ENCODE assay signal across 8 mouse cellular contexts in the genomic region with DNA sequence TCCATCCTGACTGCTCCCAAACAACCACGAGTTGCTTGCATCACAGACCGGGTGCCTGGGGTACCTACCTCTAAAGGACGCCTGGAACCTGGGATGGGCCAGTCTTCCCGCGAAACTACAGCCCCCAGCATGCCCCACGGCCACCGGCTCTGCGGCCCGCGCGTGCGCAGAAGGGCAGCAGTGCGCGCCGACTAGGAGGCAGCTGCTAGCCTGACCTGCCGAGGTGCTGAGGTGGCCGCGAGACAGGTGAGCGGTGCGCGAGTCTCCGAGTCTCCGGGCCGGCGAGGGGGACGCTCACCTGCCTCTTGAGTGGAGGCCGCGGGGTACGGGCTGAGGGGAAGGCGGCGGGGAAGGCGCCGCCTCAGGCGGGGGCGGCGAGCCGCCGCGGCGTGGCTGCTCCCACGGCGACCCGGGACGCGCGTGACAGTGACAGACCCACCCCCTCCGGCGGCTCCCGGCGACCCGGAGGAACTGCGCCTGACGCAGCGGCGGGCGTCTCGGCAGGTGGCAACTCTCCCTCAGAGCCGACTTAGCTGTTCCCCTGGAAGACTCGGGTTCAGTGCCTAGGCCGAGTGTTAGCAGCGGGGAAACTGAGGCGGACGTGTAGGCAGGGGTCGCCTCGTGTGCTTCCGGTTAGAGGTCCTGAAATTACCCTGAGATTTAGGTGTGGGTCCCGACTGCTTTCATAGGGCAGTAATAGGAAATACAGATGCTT. TPM values are rescaled to one million over a fixed set of nuclear protein-coding genes. Genes with fewer than 3 reads are reported as not detected.
DNase-seq lines count a peak whose midpoint lies in the region; ATAC-seq and TF ChIP-seq lines count a peak whose summit lies in the region.

A gene (plus strand): TSS at position 146 of the 715 bp plus-strand sequence.

- peak within 1 kb of the TSS; percentile 77 for H3K4me2 ChIP-seq in embryonic facial prominence, embryonic 15.5 days (replicated peaks)
- H3K4me2 ChIP-seq in kidney, embryonic 14.5 days (replicated peaks; ENCODE audit: low read depth, low read length): peak within 1 kb of the TSS; percentile 92
- peak within 1 kb of the TSS; percentile 76 for H3K4me2 ChIP-seq in limb, embryonic 15.5 days

- no peaks in the 10 kb centered on the region for H3K36me3 ChIP-seq in embryonic facial prominence, embryonic 15.5 days
- no peaks in the 10 kb centered on the region for H3K36me3 ChIP-seq in kidney, embryonic 14.5 days (ENCODE audit: control insufficient read depth, insufficient read depth, low read length)
- H3K36me3 ChIP-seq in limb, embryonic 15.5 days: no peaks in the 10 kb centered on the region

- no peaks in the 10 kb centered on the region for H3K27me3 ChIP-seq in embryonic facial prominence, embryonic 15.5 days
- H3K27me3 ChIP-seq in kidney, embryonic 14.5 days (ENCODE audit: control insufficient read depth, insufficient read depth, low read length): no peaks in the 10 kb centered on the region
- H3K27me3 ChIP-seq in limb, embryonic 15.5 days: no peaks in the 10 kb centered on the region

- H3K4me3 ChIP-seq in bone marrow, adult 2 months (replicated peaks; ENCODE audit: control insufficient read depth, low read depth, low read length): peak within 1 kb of the TSS; percentile 96
- H3K4me3 ChIP-seq in embryonic facial prominence, embryonic 15.5 days (replicated peaks): peak within 1 kb of the TSS; percentile 90
- peak within 1 kb of the TSS; percentile 87 for H3K4me3 ChIP-seq in kidney, embryonic 14.5 days (ENCODE audit: low read length)
- peak within 1 kb of the TSS; percentile 89 for H3K4me3 ChIP-seq in limb, embryonic 15.5 days

- TF ChIP-seq CTCF in bone marrow, adult 2 months (IDR thresholded peaks at IDR 0.05; ENCODE audit: control insufficient read depth, insufficient read depth, low read length): no peak

- peak; percentile 44; the same call in 1 of the 2 replicates for TF ChIP-seq POLR2A in bone marrow, adult 2 months (IDR thresholded peaks at IDR 0.05; ENCODE audit: borderline replicate concordance, control insufficient read depth, low read depth, low read length)

- WGBS in bone marrow, adult 2 months: under 1% methylated on average over 67 of the region's 67 CpGs
- under 1% methylated on average over 67 of the region's 67 CpGs for WGBS in embryonic facial prominence, embryonic 15.5 days
- under 1% methylated on average over 63 of the region's 67 CpGs for WGBS in kidney, embryonic 14.5 days
- under 1% methylated on average over 67 of the region's 67 CpGs for WGBS in limb, embryonic 15.5 days

- H3K9me3 ChIP-seq in embryonic facial prominence, embryonic 15.5 days (replicated peaks): no peaks in the 10 kb centered on the region
- H3K9me3 ChIP-seq in kidney, embryonic 14.5 days (ENCODE audit: control insufficient read depth, low read length): no peaks in the 10 kb centered on the region
- no peaks in the 10 kb centered on the region for H3K9me3 ChIP-seq in limb, embryonic 15.5 days

- ATAC-seq in embryonic facial prominence, embryonic 15.5 days (ENCODE audit: insufficient number of reproducible peaks, low FRiP score, low TSS enrichment, low read depth): peak; percentile 92
- ATAC-seq in kidney, embryonic 14.5 days (ENCODE audit: low FRiP score, low TSS enrichment): peak; percentile 90
- ATAC-seq in limb, embryonic 15.5 days (ENCODE audit: insufficient number of reproducible peaks, low FRiP score, low TSS enrichment, low read depth): peak; percentile 84

- peak; percentile 72 for DNase-seq in 3T3-L1 (ENCODE audit: low read depth, low spot score)
- DNase-seq in heart, adult 9 months (ENCODE audit: low spot score in 2 of 2): peak; percentile 77 to 80
- DNase-seq in monocyte, adult 2 months (ENCODE audit: low read depth in 1 of 2, low spot score in 2 of 2): peak; percentile 18 to 54
- peak; percentile 84 to 85 for DNase-seq in spleen, postnatal 36 days (ENCODE audit: low spot score in 2 of 2)

- H3K4me1 ChIP-seq in bone marrow, adult 2 months (ENCODE audit: control insufficient read depth, insufficient read depth, low read length): no peaks in the 10 kb centered on the region; the same call in 1 of the 2 replicates
- no peaks in the 10 kb centered on the region for H3K4me1 ChIP-seq in embryonic facial prominence, embryonic 15.5 days
- no peaks in the 10 kb centered on the region for H3K4me1 ChIP-seq in kidney, embryonic 14.5 days (ENCODE audit: control insufficient read depth, insufficient read depth, low read length)
- H3K4me1 ChIP-seq in limb, embryonic 15.5 days: peaks cover 11% of the 10 kb centered on the region; the same call in 1 of the 2 replicates

- peak within 1 kb of the TSS; percentile 51; the same call in 1 of the 2 replicates for H3K27ac ChIP-seq in bone marrow, adult 2 months (ENCODE audit: control insufficient read depth, insufficient read depth, low read depth, low read length, poor library complexity)
- 0 out of 2 replicates have a peak within 1 kb of the TSS, but pooled peaks have one; percentile 11 for H3K27ac ChIP-seq in embryonic facial prominence, embryonic 15.5 days (replicated peaks)
- H3K27ac ChIP-seq in kidney, embryonic 14.5 days (ENCODE audit: low read depth, low read length): no peak within 1 kb of the TSS
- H3K27ac ChIP-seq in limb, embryonic 15.5 days: no peak within 1 kb of the TSS

- peak within 1 kb of the TSS; percentile 62 for H3K9ac ChIP-seq in embryonic facial prominence, embryonic 15.5 days
- peak within 1 kb of the TSS; percentile 73 for H3K9ac ChIP-seq in kidney, embryonic 14.5 days (ENCODE audit: low read depth, low read length)
- peak within 1 kb of the TSS; percentile 71 for H3K9ac ChIP-seq in limb, embryonic 15.5 days

RNA-seq across cellular contexts. Expression of the gene that starts here (rescaled TPM):
- polyA plus RNA-seq in bone marrow, adult 2 months (2011; ENCODE audit: insufficient read depth, insufficient read length, low replicate concordance, missing spikeins): 6.2 and 8.3 TPM in 2 replicates
- 27.2 and 33.6 TPM in 2 replicates for polyA plus RNA-seq in embryonic facial prominence, embryonic 15.5 days (2015; fragmentation: Nextera tagmentation; extraction: Ambion mirVana)
- polyA plus RNA-seq in kidney, embryonic 14.5 days (2014; fragmentation: Nextera tagmentation; extraction: Ambion mirVana): 17.2 and 17.7 TPM in 2 replicates
- 26.0 and 34.0 TPM in 2 replicates for polyA plus RNA-seq in limb, embryonic 15.5 days (2015; fragmentation: Nextera tagmentation; extraction: Ambion mirVana)

Comparison
In these comparisons a context has a peak if more than half of its experiments do, and no peak if none do; other contexts are left out.
1. H3K27ac ChIP-seq: peak in bone marrow, adult 2 months (single experiment) and embryonic facial prominence, embryonic 15.5 days (single experiment); none in kidney, embryonic 14.5 days (single experiment) and limb, embryonic 15.5 days (single experiment).
2. Peak in every context shown above with its lines, with median percentiles within 50 percentile points of each other: DNase-seq, H3K4me3 ChIP-seq, ATAC-seq, H3K4me2 ChIP-seq and H3K9ac ChIP-seq.